Mouse (Mus musculus): Measurements from ENCODE around the gene Cab39. TPM values are rescaled to one million over a fixed set of nuclear protein-coding genes. Genes with fewer than 3 reads are reported as not detected.

The Cab39 gene
- polyA plus RNA-seq, 1 experiment from 2014 or later: 48.7 TPM

DNA sequence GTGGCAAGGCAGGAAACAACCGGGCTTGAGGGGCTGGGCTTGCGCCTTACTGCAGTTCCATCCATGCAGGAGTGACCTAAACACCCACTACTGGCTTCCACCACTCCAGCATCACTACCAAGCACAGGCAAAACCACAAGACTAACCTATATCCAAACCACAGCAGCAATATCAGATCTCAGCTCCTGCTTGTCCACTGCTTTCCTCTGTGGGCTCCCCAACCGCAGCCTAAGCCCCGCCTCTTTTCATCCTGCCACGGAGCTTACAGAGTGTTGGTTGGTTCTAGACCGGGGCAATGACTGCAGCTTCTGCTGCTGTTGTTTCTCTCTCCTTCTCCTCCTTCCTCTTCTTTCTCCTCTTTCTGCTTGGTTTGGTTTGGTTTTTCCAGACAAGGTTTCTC, 29.9 kb upstream of the Cab39 start:
- H3K4me2 ChIP-seq (replicated peaks): no peak overlapping the region
- H3K9me3 ChIP-seq: no peaks in the 10 kb centered on the region
- no peak overlapping the region for H3K4me3 ChIP-seq
- no peak for ATAC-seq (ENCODE audit: insufficient number of reproducible peaks, insufficient read depth, low FRiP score, low TSS enrichment)
- no peaks in the 10 kb centered on the region for H3K4me1 ChIP-seq
- no peaks in the 10 kb centered on the region for H3K27me3 ChIP-seq
- 70% methylated on average over 6 of the region's 6 CpGs for WGBS
- no peaks in the 10 kb centered on the region for H3K36me3 ChIP-seq
- no peak overlapping the region for H3K9ac ChIP-seq
- no peak overlapping the region for H3K27ac ChIP-seq

DNA sequence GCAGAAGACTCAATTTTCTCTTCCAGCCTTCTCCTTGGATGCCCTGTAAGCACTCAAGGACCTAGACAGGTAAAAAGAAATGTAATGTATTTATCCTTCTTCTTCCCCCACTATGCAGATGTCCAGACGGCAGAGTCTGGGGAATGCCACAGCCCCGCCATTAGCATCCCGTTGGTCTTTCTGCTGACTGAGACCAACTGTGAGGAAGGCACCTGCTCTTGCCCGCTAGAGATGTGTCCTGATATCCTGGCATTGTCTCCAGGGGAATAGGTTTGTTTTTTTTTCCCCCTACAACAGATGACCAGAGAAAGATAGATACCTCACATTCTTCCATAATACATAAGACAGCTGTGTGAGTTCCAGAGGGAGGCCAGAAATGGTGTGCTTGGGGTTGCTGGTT, 28.9 kb upstream of the Cab39 start:
- no peaks in the 10 kb centered on the region for H3K36me3 ChIP-seq
- H3K27me3 ChIP-seq: no peaks in the 10 kb centered on the region
- no peaks in the 10 kb centered on the region for H3K4me1 ChIP-seq
- H3K9ac ChIP-seq: no peak overlapping the region
- H3K4me2 ChIP-seq (replicated peaks): no peak overlapping the region
- H3K9me3 ChIP-seq: no peaks in the 10 kb centered on the region
- H3K4me3 ChIP-seq: no peak overlapping the region
- 78% methylated on average over 4 of the region's 4 CpGs for WGBS
- no peak for ATAC-seq (ENCODE audit: insufficient number of reproducible peaks, insufficient read depth, low FRiP score, low TSS enrichment)
- H3K27ac ChIP-seq: no peak overlapping the region

GRCm38 (mm10) chr1:85766120-85766519, 27.1 kb upstream of the Cab39 start:
- no peaks in the 10 kb centered on the region for H3K4me1 ChIP-seq
- 71% methylated on average over 3 of the region's 3 CpGs for WGBS
- H3K4me2 ChIP-seq (replicated peaks): no peak overlapping the region
- H3K9me3 ChIP-seq: no peaks in the 10 kb centered on the region
- no peak overlapping the region for H3K27ac ChIP-seq
- no peak overlapping the region for H3K9ac ChIP-seq
- no peaks in the 10 kb centered on the region for H3K27me3 ChIP-seq
- ATAC-seq (ENCODE audit: insufficient number of reproducible peaks, insufficient read depth, low FRiP score, low TSS enrichment): no peak
- H3K36me3 ChIP-seq: no peaks in the 10 kb centered on the region
- no peak overlapping the region for H3K4me3 ChIP-seq

GRCm38 (mm10) chr1:85767754-85768153, 25.5 kb upstream of the Cab39 start:
- Histone ChIP-seq H3K36me3 (no peaks in the 10 kb centered on the region), H3K4me1 (no peaks in the 10 kb centered on the region), H3K9ac (no peak overlapping the region), H3K9me3 (no peaks in the 10 kb centered on the region), H3K4me3 (no peak overlapping the region), H3K4me2 (replicated peaks) (no peak overlapping the region), H3K27me3 (no peaks in the 10 kb centered on the region), H3K27ac (no peak overlapping the region)
- no peak for ATAC-seq (ENCODE audit: insufficient number of reproducible peaks, insufficient read depth, low FRiP score, low TSS enrichment)
- 69% methylated on average over 1 of the region's 1 CpGs for WGBS

DNA sequence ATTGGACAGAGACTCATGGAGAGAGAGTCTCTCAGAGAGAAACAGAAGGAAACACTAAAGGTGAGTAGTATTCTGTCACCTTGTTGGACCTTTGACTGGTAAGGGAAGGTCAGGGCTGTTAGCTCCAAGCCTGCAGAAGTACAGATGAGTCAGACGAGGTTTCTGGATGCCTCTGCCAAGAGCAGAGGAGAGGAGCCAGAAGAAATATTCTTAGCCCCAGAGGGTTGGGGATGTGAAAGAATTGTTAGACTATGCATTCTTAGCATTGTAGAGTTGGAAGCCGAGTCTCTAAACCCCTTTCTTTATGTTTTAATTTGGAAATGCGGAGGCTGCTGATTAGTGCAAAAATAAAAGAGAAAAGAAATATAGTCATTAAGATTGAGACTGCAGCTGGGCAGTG, 21.3 kb upstream of the Cab39 start:
- Histone ChIP-seq H3K9me3 (no peaks in the 10 kb centered on the region), H3K4me2 (replicated peaks) (no peak overlapping the region), H3K4me3 (no peak overlapping the region), H3K27ac (no peak overlapping the region), H3K27me3 (no peaks in the 10 kb centered on the region), H3K36me3 (no peaks in the 10 kb centered on the region), H3K4me1 (0 out of 2 replicates have a peak, but pooled peaks cover 2% of the 10 kb centered on the region), H3K9ac (no peak overlapping the region)
- WGBS: 80% methylated on average over 3 of the region's 3 CpGs
- no peak for ATAC-seq (ENCODE audit: insufficient number of reproducible peaks, insufficient read depth, low FRiP score, low TSS enrichment)

DNA sequence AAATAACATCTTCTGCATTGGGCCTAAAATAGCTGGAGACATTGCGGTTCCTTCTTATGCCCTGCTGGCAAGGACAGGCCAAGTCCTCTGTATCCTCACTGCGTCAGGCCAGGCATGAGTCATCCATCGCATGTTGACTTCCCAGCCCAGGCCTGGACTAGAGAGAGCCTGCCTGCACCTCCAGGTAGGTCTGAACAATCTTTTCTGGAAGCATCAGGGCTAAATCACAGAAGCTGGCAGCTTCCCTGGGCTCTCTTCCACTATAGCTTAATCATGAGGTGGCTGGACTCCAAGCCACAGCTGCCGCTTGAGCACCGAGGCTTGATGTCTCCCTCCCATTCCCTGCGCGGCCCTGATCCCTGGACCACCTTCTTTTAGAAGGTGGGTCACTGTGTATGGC, 18.1 kb upstream of the Cab39 start:
- H3K4me2 ChIP-seq (replicated peaks): no peak overlapping the region
- WGBS: 95% methylated on average over 7 of the region's 7 CpGs
- no peaks in the 10 kb centered on the region for H3K9me3 ChIP-seq

DNA sequence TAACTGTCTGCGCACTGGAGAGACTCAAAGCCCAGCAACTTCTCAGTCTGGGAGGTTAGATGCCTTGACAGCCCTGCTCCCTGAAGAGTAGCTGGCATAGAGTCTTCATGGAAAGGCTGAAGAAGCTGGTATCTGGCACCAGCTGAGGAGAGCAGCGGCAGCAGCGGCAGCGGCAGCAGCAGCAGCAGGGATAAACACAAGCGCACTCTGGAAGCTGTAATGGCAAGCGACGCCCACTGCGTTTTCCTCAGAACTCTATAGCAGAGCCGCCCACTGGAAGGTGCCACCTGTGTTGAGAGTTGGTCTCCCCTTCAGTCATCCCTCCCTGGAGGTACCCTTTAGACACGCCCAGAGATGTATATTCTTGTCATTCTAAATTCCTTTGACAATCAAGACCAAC, 17.1 kb upstream of the Cab39 start:
- ATAC-seq (ENCODE audit: insufficient number of reproducible peaks, insufficient read depth, low FRiP score, low TSS enrichment): no peak
- no peak overlapping the region for H3K27ac ChIP-seq
- no peaks in the 10 kb centered on the region for H3K36me3 ChIP-seq
- no peak overlapping the region for H3K9ac ChIP-seq
- H3K4me2 ChIP-seq (replicated peaks): no peak overlapping the region
- H3K27me3 ChIP-seq: no peaks in the 10 kb centered on the region
- H3K4me3 ChIP-seq: no peak overlapping the region
- H3K4me1 ChIP-seq: 0 out of 2 replicates have a peak, but pooled peaks cover 2% of the 10 kb centered on the region
- H3K9me3 ChIP-seq: no peaks in the 10 kb centered on the region
- 42% methylated on average over 10 of the region's 10 CpGs for WGBS

More for the DNA sequence above, 18.1 kb upstream of the Cab39 start:
- no peak for ATAC-seq (ENCODE audit: insufficient number of reproducible peaks, insufficient read depth, low FRiP score, low TSS enrichment)
- H3K4me1 ChIP-seq: 0 out of 2 replicates have a peak, but pooled peaks cover 2% of the 10 kb centered on the region
- H3K9ac ChIP-seq: no peak overlapping the region
- H3K27me3 ChIP-seq: no peaks in the 10 kb centered on the region
- no peak overlapping the region for H3K27ac ChIP-seq
- H3K4me3 ChIP-seq: no peak overlapping the region
- no peaks in the 10 kb centered on the region for H3K36me3 ChIP-seq

GRCm38 (mm10) chr1:85778436-85778835, 14.8 kb upstream of the Cab39 start, which contains the start of gene A630001G21Rik:
A630001G21Rik (minus strand) TSS chr1:85778643.
- Histone ChIP-seq H3K4me2 (replicated peaks) (no peak within 1 kb of the TSS), H3K4me3 (no peak within 1 kb of the TSS), H3K36me3 (no peaks in the 10 kb centered on the region), H3K27ac (no peak within 1 kb of the TSS), H3K27me3 (no peaks in the 10 kb centered on the region), H3K9ac (no peak within 1 kb of the TSS), H3K4me1 (0 out of 2 replicates have a peak, but pooled peaks cover 2% of the 10 kb centered on the region), H3K9me3 (no peaks in the 10 kb centered on the region)
- no peak for ATAC-seq (ENCODE audit: insufficient number of reproducible peaks, insufficient read depth, low FRiP score, low TSS enrichment)
- WGBS: 88% methylated on average over 4 of the region's 4 CpGs

- Histone ChIP-seq H3K27ac (no peak overlapping the region), H3K9me3 (no peaks in the 10 kb centered on the region), H3K4me2 (replicated peaks) (no peak overlapping the region), H3K9ac (no peak overlapping the region), H3K4me3 (no peak overlapping the region), H3K36me3 (no peaks in the 10 kb centered on the region), H3K4me1 (0 out of 2 replicates have a peak, but pooled peaks cover 2% of the 10 kb centered on the region), H3K27me3 (no peaks in the 10 kb centered on the region)
- WGBS: 62% methylated on average over 3 of the region's 3 CpGs
- no peak for ATAC-seq (ENCODE audit: insufficient number of reproducible peaks, insufficient read depth, low FRiP score, low TSS enrichment)
These were observed 14.2 kb upstream of the Cab39 start for GRCm38 (mm10) chr1:85779012-85779411.

GRCm38 (mm10) chr1:85779428-85780180, 13.6 kb upstream of the Cab39 start:
- no peaks in the 10 kb centered on the region for H3K36me3 ChIP-seq
- no peak overlapping the region for H3K9ac ChIP-seq
- no peak overlapping the region for H3K27ac ChIP-seq
- H3K9me3 ChIP-seq: no peaks in the 10 kb centered on the region
- H3K4me1 ChIP-seq: 0 out of 2 replicates have a peak, but pooled peaks cover 2% of the 10 kb centered on the region
- no peak overlapping the region for H3K4me3 ChIP-seq
- WGBS: 75% methylated on average over 4 of the region's 4 CpGs
- H3K4me2 ChIP-seq (replicated peaks): no peak overlapping the region
- no peaks in the 10 kb centered on the region for H3K27me3 ChIP-seq
- no peak for ATAC-seq (ENCODE audit: insufficient number of reproducible peaks, insufficient read depth, low FRiP score, low TSS enrichment)

DNA sequence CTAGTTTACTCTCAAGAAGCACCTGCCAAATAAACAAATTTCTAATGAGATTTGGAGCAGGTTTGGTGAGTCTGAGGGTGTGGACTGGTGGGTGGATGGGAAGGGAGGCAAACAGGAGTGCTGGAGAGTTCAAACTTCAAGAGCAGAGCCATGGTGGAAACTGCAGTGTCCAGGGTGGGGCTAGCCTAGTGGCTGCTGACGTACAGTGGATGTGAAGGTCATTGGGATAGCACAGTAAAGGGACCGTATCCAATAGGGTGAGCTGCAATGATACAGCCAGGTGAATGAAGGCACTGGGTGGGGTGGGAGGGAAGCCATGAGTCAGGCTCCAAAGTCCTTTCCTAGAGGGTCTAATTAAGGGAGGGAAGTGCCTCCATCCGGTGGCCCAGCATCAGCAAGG, 2.7 kb upstream of the Cab39 start:
- 85% methylated on average over 3 of the region's 3 CpGs for WGBS
- H3K9ac ChIP-seq: no peak overlapping the region
- H3K27me3 ChIP-seq: no peaks in the 10 kb centered on the region
- H3K4me3 ChIP-seq: no peak overlapping the region
- H3K4me2 ChIP-seq (replicated peaks): no peak overlapping the region
- H3K27ac ChIP-seq: no peak overlapping the region
- peaks cover 3% of the 10 kb centered on the region; the same call in 1 of the 2 replicates for H3K4me1 ChIP-seq
- ATAC-seq (ENCODE audit: insufficient number of reproducible peaks, insufficient read depth, low FRiP score, low TSS enrichment): no peak
- H3K9me3 ChIP-seq: no peaks in the 10 kb centered on the region
- no peaks in the 10 kb centered on the region for H3K36me3 ChIP-seq

GRCm38 (mm10) chr1:85791476-85791875, 1.8 kb upstream of the Cab39 start:
- H3K27ac ChIP-seq: no peak overlapping the region
- H3K4me3 ChIP-seq: no peak overlapping the region
- H3K36me3 ChIP-seq: no peaks in the 10 kb centered on the region
- H3K4me2 ChIP-seq (replicated peaks): no peak overlapping the region
- H3K9me3 ChIP-seq: no peaks in the 10 kb centered on the region
- H3K27me3 ChIP-seq: no peaks in the 10 kb centered on the region
- WGBS: 91% methylated on average over 3 of the region's 3 CpGs
- H3K9ac ChIP-seq: no peak overlapping the region
- H3K4me1 ChIP-seq: peaks cover 3% of the 10 kb centered on the region; the same call in 1 of the 2 replicates
- ATAC-seq (ENCODE audit: insufficient number of reproducible peaks, insufficient read depth, low FRiP score, low TSS enrichment): no peak
